In the genomic region with DNA sequence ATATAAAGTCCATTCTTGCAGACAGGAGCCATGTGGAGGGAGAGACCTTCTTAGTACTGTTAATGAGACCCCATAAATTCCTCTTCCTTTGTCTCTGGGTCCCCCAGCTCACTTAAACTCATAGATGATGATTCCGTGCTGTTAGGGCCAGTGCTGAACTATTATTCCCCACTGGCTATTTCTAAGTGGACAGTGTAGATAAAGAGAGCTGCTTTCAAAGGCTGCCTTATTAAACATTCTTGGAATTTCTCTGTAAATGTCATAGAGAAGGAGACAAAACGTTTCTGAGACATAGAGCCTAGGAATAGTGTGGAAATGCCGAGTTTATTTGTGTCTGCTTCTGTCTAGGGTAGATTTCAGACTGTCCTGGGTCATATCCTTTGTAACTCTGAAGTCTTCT, we compare ENCODE assay signal across 27 mouse cellular contexts.
DNase-seq lines count a peak whose midpoint lies in the region; ATAC-seq and TF ChIP-seq lines count a peak whose summit lies in the region.
"Had no signal": no experiment of that assay in that cellular context is flagged by ENCODE, and none has a peak within 500 bp of the region (broad histone marks: within the 10 kb centered on the region; RNA-seq: fewer than 3 reads in every experiment).

No protein-coding gene starts in this region.

- no peak overlapping the region for H3K9ac ChIP-seq in heart, embryonic 13.5 days
- no peak overlapping the region for H3K9ac ChIP-seq in heart, adult 2 months (ENCODE audit: low read depth, low read length)
- H3K9ac ChIP-seq in lung, embryonic 16.5 days (ENCODE audit: low read length), result no peak overlapping the region
- H3K9ac ChIP-seq: embryonic facial prominence, embryonic 13.5 days; embryonic facial prominence, embryonic 15.5 days; forebrain, embryonic 12.5 days had no signal

- no peak for TF ChIP-seq EP300 in heart, adult 2 months (IDR thresholded peaks at IDR 0.05; ENCODE audit: insufficient read depth, low read depth, low read length)

- ATAC-seq in heart, embryonic 13.5 days (ENCODE audit: extremely low read depth, insufficient number of reproducible peaks, low FRiP score, low TSS enrichment), result no peak
- peak; percentile 34; the same call in 1 of the 2 replicates for ATAC-seq in lung, embryonic 16.5 days (ENCODE audit: low read depth)
- ATAC-seq: CD4-positive, CD25-positive, alpha-beta regulatory T cell, adult 4 months; forebrain, embryonic 14.5 days; forebrain, embryonic 16.5 days had no signal

- H3K27ac ChIP-seq in gastrocnemius, adult 2 months, result peak overlapping the region; percentile 28; the same call in 1 of the 2 replicates
- H3K27ac ChIP-seq in heart, embryonic 13.5 days (replicated peaks), result 0 out of 2 replicates have a peak overlapping the region, but pooled peaks have one; percentile 9
- H3K27ac ChIP-seq in heart, adult 2 months, result no peak overlapping the region
- H3K27ac ChIP-seq in lung, embryonic 16.5 days (ENCODE audit: low read length), result peak overlapping the region; percentile 53
- H3K27ac ChIP-seq: embryonic facial prominence, embryonic 13.5 days; embryonic facial prominence, embryonic 15.5 days; forebrain, embryonic 10.5 days; forebrain, embryonic 12.5 days had no signal

- no peak for DNase-seq in gastrocnemius, adult 2 months
- no peak for DNase-seq in gastrocnemius, postnatal 14 days
- DNase-seq in heart, adult 2 months, result no peak
- no peak for DNase-seq in lung, postnatal 36 days
- DNase-seq: adrenal gland, adult 2 months; adrenal gland, postnatal 10 days; adrenal gland, postnatal 25 days; B cell, adult 2 months; cerebellum, adult 11 months; cerebellum, adult 18-20 months; cerebellum, adult 8-10 months; cerebellum, adult 9-11 months; cerebellum, postnatal 14 days; cerebellum, postnatal 36 days; embryo, embryonic 11 days had no signal

- 33% methylated on average over 3 of the region's 3 CpGs for whole genome bisulfite sequencing in heart, embryonic 13.5 days
- 38% methylated on average over 3 of the region's 3 CpGs for WGBS in heart, adult 2 months
- WGBS in lung, embryonic 16.5 days, result 23% methylated on average over 3 of the region's 3 CpGs

- H3K79me2 ChIP-seq in heart, adult 2 months (replicated peaks; ENCODE audit: control insufficient read depth, insufficient read depth, low read length), result no peaks in the 10 kb centered on the region

- intact Hi-C loops in gastrocnemius, adult 2 months (cut with DNase I), result loop anchor here (5.0 kb wide), 1 partner anchor 228 kb away; no protein-coding TSS in a partner anchor
- intact Hi-C loops in gastrocnemius, postnatal 14 days (cut with DNase I; ENCODE audit: low total_unique reads), result loop anchor here (10.0 kb wide), 1 partner anchor 230 kb away; a partner anchor contains a TSS
- intact Hi-C loops in heart, adult 2 months (cut with DNase I), result loop anchor here (5.0 kb wide), 1 partner anchor 228 kb away; no protein-coding TSS in a partner anchor

- no peaks in the 10 kb centered on the region for H3K27me3 ChIP-seq in heart, embryonic 13.5 days (replicated peaks)
- no peaks in the 10 kb centered on the region for H3K27me3 ChIP-seq in heart, adult 2 months (ENCODE audit: control insufficient read depth, insufficient read depth, low read length)
- H3K27me3 ChIP-seq in lung, embryonic 16.5 days (ENCODE audit: control insufficient read depth, insufficient read depth, low read depth, low read length), result no peaks in the 10 kb centered on the region
- H3K27me3 ChIP-seq: CH12.LX; embryonic facial prominence, embryonic 13.5 days; embryonic facial prominence, embryonic 15.5 days; forebrain, embryonic 12.5 days had no signal

- TF ChIP-seq POLR2A in heart, adult 2 months (IDR thresholded peaks at IDR 0.05; ENCODE audit: insufficient read depth, low read depth, low read length), result no peak

- no peaks in the 10 kb centered on the region for H3K9me3 ChIP-seq in heart, embryonic 13.5 days
- H3K9me3 ChIP-seq in lung, embryonic 16.5 days (ENCODE audit: control insufficient read depth, low read length), result 0 out of 2 replicates have a peak, but pooled peaks cover 2% of the 10 kb centered on the region
- H3K9me3 ChIP-seq: embryonic facial prominence, embryonic 13.5 days; embryonic facial prominence, embryonic 15.5 days; forebrain, embryonic 10.5 days; forebrain, embryonic 12.5 days; G1E had no signal

- H3K36me3 ChIP-seq in heart, embryonic 13.5 days, result no peaks in the 10 kb centered on the region
- no peaks in the 10 kb centered on the region for H3K36me3 ChIP-seq in heart, adult 2 months (ENCODE audit: control insufficient read depth, insufficient read depth, low read length)
- no peaks in the 10 kb centered on the region for H3K36me3 ChIP-seq in lung, embryonic 16.5 days (ENCODE audit: control insufficient read depth, insufficient read depth, low read length)
- H3K36me3 ChIP-seq: embryonic facial prominence, embryonic 13.5 days; embryonic facial prominence, embryonic 15.5 days; forebrain, embryonic 10.5 days; forebrain, embryonic 12.5 days; G1E had no signal

- peaks cover 8% of the 10 kb centered on the region; the same call in 1 of the 2 replicates for H3K4me1 ChIP-seq in heart, embryonic 13.5 days
- peaks cover 2% of the 10 kb centered on the region for H3K4me1 ChIP-seq in heart, adult 2 months (ENCODE audit: control insufficient read depth, insufficient read depth, low read length)
- H3K4me1 ChIP-seq in lung, embryonic 16.5 days (replicated peaks; ENCODE audit: control insufficient read depth, insufficient read depth, low read length), result peaks cover 7% of the 10 kb centered on the region
- H3K4me1 ChIP-seq: embryonic facial prominence, embryonic 13.5 days; forebrain, embryonic 10.5 days; forebrain, embryonic 12.5 days had no signal

- H3K4me3 ChIP-seq in gastrocnemius, adult 2 months, result no peak overlapping the region
- no peak overlapping the region for H3K4me3 ChIP-seq in heart, embryonic 13.5 days
- H3K4me3 ChIP-seq in heart, adult 2 months, result no peak overlapping the region
- no peak overlapping the region for H3K4me3 ChIP-seq in lung, embryonic 16.5 days (ENCODE audit: low read length)
- H3K4me3 ChIP-seq: embryonic facial prominence, embryonic 13.5 days; embryonic facial prominence, embryonic 15.5 days; erythroblast, embryonic 14.5 days; forebrain, embryonic 10.5 days; forebrain, embryonic 12.5 days had no signal

- H3K4me2 ChIP-seq in heart, embryonic 13.5 days, result no peak overlapping the region
- H3K4me2 ChIP-seq in lung, embryonic 16.5 days (ENCODE audit: low read depth, low read length), result no peak overlapping the region
- H3K4me2 ChIP-seq: embryonic facial prominence, embryonic 13.5 days; embryonic facial prominence, embryonic 15.5 days; forebrain, embryonic 12.5 days had no signal

- no peak for TF ChIP-seq CTCF in gastrocnemius, adult 2 months (IDR thresholded peaks at IDR 0.05)
- no peak for TF ChIP-seq CTCF in heart, adult 2 months (IDR thresholded peaks at IDR 0.05)
